Mouse (Mus musculus) retina, postnatal 7 days (tissue): Measurements from ENCODE around the gene Rnf103.

Experiments used
- DNase-seq: peaks from one replicate; pipeline ENCODE4 v3.0.0-alpha.2; 2012; ENCODE audit warnings: low read depth, low spot score

Gene Rnf103

DNA sequence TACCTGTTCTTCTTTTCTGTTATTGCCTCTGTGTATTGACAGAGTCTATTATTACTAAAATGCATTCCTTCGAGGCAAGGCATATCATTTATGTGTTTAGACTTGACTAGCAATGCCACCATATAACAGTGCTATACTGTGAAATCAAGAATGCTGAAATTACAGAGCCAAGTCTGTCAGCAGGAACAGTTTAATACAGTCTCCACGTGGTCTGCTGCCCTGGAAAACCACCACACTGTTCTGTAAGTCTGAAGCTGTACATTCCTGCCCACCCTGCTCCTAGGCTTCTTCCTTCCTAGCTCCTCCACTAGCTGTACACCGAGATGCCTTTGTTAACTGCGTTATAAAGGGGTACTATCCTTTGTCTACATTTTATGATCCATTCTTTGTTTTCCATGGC is 1.6 kb upstream of the Rnf103 start:
- no peak for DNase-seq

DNA sequence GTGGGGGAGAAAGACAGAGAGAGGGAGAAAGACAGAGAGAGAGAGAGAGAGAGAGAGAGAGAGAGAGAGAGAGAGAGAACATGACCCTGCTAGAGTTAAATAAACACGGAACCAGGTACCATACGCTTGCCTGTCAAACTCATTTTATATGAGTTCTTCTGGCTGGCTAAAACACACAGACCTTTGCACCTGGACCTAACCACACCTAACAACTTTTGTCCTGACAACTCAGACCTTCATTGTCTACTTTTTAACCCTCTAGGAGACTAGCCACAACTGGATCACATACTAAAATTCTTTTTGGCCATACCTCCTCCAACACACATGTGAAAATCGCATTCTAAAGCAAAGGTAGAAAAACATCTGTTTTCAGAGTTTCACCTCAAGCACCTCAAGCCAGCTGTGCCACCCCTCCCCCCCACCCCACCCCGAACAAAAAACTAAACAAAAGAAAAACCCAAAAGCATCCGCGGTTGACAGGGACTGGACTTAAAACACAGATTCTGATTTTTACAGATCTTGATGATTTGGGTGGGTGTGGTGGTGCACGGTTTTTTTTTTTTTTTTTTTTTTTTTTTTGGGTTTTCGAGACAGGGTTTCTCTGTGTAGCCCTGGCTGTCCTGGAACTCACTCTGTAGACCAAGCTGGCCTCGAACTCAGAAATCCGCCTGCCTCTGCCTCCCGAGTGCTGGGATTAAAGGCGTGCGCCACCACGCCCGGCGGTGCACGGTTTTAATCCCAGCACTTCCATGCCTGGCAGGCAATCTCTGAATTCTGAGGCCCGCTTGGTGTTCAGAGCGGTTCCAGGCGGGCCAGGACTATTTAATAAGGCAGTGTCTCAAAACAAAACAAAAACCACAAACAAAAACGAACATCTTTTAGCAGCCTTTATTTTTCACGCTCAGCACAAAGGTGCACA is 679 bp upstream of the Rnf103 start:
- DNase-seq, result no peak

DNA sequence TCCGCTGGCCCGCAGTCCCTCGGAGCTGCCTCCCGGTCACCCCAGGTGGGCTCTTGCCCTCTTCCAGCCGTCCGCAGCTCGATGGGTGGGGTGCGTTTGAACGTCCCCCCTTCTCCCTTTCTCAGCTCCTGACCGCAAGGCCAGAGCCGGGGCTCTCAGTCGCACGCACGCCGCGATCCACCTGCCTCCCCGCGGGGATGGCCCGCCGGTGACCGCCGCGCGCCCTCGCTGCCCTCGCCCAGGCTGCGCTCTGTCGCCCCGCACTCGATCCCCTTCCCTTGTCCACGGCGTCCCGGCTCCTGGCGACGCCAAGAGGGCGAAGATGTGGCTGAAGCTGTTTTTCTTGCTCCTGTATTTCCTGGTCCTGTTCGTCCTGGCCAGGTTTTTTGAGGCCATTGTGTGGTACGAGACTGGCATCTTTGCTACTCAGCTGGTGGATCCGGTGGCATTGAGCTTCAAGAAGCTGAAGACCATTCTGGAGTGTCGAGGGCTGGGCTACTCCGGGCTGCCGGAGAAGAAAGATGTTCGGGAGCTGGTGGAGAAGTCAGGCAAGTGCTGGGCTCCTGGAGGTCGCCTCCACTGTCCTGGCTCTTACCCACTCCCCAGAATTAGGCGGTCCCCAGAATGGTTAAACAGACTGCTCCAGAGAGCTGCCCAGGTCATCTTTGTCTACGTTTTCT is 787 bp downstream of the Rnf103 start:
- DNase-seq, result peak; percentile 28

- no peak for DNase-seq
Measured at GRCm38 (mm10) chr6:71500575-71500974, 6.9 kb downstream of the Rnf103 start.

DNA sequence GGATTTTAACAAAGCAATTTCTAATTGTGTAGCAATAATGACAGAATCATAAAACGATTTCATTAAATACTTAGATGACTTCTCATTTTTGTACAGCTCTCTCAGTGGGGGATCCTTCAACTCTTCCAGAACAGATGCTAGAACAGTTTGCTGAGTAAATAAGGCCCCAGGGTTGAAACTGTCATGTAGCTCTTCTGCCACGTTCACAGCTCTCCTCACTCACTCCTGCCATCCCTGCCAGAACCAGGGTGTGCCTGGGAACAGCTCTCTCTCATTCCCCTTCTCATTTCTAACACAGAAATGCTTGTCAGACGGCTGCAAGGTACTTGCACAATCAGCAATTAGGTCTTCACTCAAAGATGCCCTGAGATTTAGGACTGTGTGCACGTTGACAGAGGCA is 9.3 kb downstream of the Rnf103 start:
- no peak for DNase-seq

GRCm38 (mm10) chr6:71503670-71504069 is 10.0 kb downstream of the Rnf103 start:
- DNase-seq, result no peak

DNA sequence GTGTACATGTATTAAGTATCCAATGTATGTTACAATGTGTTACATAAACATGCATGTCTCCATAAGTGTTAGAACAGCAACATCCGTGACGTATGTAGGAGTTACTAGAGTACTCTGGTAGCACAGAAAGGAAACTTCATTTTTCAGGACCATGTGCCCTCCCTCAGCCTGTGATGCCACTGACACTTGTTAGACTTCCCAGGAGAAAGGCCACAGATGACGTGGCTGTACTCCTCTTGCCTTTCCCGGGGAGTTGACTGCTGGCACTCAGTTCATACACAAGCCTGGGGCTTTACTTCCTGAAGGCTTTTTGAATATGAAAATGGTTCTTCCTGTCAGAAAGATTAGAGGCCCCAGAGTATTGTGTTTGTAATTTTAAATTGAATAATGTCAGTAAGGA is 10.4 kb downstream of the Rnf103 start:
- DNase-seq, result no peak

- DNase-seq, result no peak
Measured at GRCm38 (mm10) chr6:71505671-71506070, 12.0 kb downstream of the Rnf103 start.

GRCm38 (mm10) chr6:71519476-71519875 is 25.8 kb downstream of the Rnf103 start:
- DNase-seq, result no peak

GRCm38 (mm10) chr6:71525556-71525955 is 31.9 kb downstream of the Rnf103 start:
- no peak for DNase-seq

DNA sequence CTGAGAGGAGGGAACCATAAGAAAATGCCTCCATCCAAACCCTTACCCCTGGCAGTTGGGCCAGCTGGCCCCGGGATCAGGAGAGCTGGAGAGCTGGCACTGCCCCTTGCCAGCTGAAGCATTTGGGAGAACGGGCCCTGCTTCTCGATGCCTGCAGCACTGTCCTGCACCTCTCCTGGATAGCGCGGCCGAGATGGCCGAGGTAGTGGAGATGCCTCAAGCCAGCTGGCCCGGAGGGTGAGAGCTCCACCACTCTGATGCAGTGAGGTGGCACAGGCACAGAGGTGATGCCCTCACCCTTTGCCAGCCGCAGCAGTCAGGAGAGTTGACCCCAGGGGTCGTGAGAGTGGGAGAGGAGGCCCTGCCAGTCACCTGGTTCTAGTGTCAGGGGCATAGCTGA is 33.4 kb downstream of the Rnf103 start:
- no peak for DNase-seq

DNA sequence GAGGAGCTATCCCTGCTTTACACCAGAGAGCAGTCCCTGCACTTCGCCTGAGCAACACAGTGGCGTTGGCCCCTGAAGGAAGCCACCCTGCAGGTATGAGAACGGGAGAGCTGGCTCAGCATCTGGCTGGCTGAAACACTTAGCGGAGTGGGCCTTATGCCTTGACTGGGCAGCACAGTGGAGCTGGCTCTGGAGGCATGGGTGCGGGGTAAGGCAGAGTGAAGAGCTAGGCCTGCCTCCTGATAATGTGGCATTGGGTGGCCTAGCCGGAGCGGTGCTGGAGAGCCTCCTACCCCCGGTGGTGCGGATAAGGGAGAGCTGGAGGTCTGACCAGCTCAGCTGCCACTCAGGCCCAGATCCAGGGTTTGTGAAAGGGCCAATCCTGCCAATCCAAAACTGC is 34.1 kb downstream of the Rnf103 start:
- DNase-seq, result no peak

DNA sequence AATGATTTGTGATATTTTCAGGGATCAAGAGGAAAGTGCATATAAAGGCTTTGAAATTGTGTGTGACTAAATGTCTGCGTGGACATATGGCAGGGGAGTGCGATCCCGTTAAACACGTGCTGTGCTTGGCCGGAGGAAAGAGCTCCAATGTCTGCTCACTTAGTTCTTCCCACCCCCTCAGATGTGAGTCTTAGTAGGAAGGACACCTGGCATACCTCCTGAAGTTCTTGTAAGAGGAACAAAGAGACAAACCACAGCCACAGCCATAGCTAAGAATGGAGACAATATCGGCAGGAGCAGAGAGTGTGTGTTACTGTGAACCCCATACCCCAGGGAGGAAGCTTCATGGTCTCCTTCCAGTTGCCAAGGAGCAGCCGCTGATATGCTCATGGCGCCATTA is 36.5 kb downstream of the Rnf103 start:
- no peak for DNase-seq

- no peak for DNase-seq
Measured at GRCm38 (mm10) chr6:71537286-71537685, 43.6 kb downstream of the Rnf103 start.

DNA sequence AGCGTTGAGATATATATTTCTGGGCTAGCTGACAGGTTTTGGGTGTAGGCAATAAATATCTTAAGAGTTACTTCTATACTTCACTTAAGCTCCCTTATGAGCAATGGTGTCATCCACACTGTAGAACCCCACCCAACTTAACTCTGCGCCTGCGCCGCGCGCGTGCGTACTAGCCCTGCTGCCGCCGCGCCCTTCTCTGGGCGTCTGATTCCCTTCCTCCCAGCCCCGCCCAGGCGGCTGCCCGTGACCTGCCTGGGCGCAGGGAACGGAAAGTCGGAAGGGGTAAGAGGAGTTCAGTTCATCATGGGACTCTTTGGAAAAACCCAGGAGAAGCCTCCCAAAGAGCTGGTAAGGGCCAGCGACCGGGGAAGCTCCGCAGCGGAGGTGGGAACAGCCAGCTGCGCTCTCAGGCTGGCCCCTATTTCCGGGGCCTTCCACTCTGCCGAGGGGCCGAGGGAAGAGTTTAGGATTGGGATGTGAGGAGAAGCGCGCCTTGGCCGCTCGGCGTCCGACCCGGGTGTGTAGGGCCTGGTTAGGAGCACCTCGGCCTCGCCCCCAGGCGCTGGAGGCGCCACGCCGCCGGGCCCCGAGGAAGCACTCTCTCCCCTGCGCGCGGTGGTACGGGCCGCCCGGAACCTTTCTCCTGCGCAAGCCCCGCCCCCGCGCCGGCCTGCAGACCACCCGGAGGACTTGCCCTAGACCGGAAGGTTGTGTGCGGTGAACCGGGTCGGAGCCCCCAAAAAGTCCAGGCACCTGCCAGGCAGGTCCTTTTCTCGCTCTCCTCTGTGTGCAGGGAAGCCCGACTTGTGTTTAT is 50.2 kb downstream of the Rnf103 start, which contains the start of gene Chmp3:
Gene Chmp3 (plus strand): TSS at position 112 of the 814 bp plus-strand sequence.
- peak; percentile 87 for DNase-seq

- DNase-seq, result no peak
Measured at GRCm38 (mm10) chr6:71555507-71555951, 61.8 kb downstream of the Rnf103 start.

DNA sequence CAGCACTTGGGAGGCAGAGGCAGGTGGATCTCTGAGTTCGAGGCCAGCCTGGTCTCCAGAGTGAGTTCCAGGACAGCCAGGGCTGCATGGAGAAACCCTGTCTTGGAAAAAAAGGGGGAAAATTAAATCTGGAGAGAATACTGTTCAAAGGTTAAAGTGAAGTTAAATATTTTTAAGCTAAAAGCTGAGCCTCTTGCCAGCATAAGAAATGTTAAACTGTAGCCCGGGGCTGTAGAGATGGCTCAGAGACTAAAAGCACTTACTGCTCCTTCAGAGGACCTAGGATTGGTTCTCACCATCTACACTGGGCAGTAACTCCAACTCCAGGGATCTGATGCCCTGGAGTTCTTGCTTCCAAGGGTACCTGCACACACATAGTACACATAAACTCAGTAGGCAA is 63.1 kb downstream of the Rnf103 start:
- DNase-seq, result no peak
